Mouse (Mus musculus) liver, embryonic 12.5 days (tissue): ENCODE results near the gene Grm7. TPM values are rescaled to one million over a fixed set of nuclear protein-coding genes. Genes with fewer than 3 reads are reported as not detected.

Experiments
- ATAC-seq: fragments of 200-750 bp; cut with Nextera tagmentation; 2 replicates; pipeline ENCODE4 v1.8.0; 2017; ENCODE audit warnings: moderate number of reproducible peaks, mild to moderate bottlenecking, moderate library complexity
- H3K27ac ChIP-seq: fragments of 300-500 bp; sonication (generic); 2 replicates; pipeline ENCODE4 v1.5.1; 2016; ENCODE audit warnings: mild to moderate bottlenecking
- H3K27me3 ChIP-seq: fragments of 300-500 bp; sonication (generic); replicated peaks from 2 replicates; pipeline ENCODE4 v1.6.1; 2016; ENCODE audit warnings: mild to moderate bottlenecking, moderate library complexity
- H3K36me3 ChIP-seq: fragments of 300-500 bp; sonication (generic); 2 replicates; pipeline ENCODE4 v1.6.1; 2016; ENCODE audit warnings: mild to moderate bottlenecking, moderate library complexity
- H3K4me1 ChIP-seq: fragments of 300-500 bp; sonication (generic); 2 replicates; pipeline ENCODE4 v1.6.1; 2016
- H3K4me2 ChIP-seq: fragments of 300-500 bp; sonication (generic); 2 replicates; pipeline ENCODE4 v1.6.1; 2016; ENCODE audit warnings: mild to moderate bottlenecking, moderate library complexity
- H3K4me3 ChIP-seq: fragments of 300-500 bp; sonication (generic); 2 replicates; pipeline ENCODE4 v1.5.1; 2016; ENCODE audit warnings: mild to moderate bottlenecking, moderate library complexity
- H3K9ac ChIP-seq: fragments of 300-500 bp; sonication (generic); 2 replicates; pipeline ENCODE4 v1.6.1; 2016; ENCODE audit warnings: mild to moderate bottlenecking, moderate library complexity
- H3K9me3 ChIP-seq: fragments of 300-500 bp; sonication (generic); replicated peaks from 2 replicates; pipeline ENCODE4 v1.6.1; 2016; ENCODE audit warnings: mild to moderate bottlenecking, moderate library complexity
- WGBS: fragments of 180-500 bp; shearing (Covaris S2); methylation state at CpG from one replicate; pipeline ENCODE4 v1.1.7; 2016; ENCODE audit not compliant: insufficient replicate concordance; 5-methylcytosine and 5-hydroxymethylcytosine counted together
- polyA plus RNA-seq: library from polyadenylated mRNA; unstranded; fragments of >200 nt; fragmentation: Nextera tagmentation; extraction: Ambion mirVana; gene quantifications from 2 replicates; pipeline ENCODE4 v1.2.1, GENCODE M21; 2016

Grm7 gene
- polyA plus RNA-seq, 1 experiment from 2014 or later: 0.10 TPM

DNA sequence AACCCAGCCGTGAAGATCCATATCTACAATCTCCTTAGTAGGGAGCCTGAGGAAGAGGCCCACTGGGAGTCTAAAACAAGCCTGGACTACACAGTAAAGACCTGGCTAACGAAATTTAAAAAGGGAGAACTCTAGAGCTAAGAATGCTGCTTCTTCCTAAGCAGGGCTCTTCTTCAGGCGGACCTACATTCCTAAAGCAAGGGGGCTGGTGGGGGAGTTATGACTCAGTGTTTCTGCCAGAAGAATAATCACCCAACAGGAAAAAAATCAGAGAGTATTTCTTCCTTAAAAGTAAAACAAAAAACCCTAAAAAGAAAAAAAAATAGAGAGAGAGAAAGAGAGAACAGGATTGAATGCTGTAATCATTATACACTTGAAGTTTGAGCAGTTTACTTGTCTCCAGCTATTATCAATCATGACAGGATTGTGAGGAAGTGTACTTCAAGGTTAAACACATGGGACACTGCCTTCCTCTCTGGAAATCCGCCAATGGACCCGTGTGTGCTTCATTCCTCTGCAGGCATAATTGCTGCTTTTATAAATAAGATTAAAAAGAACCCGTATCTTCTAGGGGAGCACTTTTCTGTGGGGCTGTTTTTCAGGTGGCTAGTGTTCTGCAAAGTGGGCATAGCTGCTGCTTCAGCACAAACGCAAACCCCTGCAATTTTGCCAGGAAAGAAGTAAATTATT, 98.7 kb downstream of the Grm7 start:
- WGBS: 42% methylated on average over 7 of the region's 7 CpGs
- no peaks in the 10 kb centered on the region for H3K36me3 ChIP-seq
- ATAC-seq: no peak
- no peak overlapping the region for H3K27ac ChIP-seq
- H3K4me3 ChIP-seq: no peak overlapping the region
- no peaks in the 10 kb centered on the region for H3K27me3 ChIP-seq
- no peaks in the 10 kb centered on the region for H3K9me3 ChIP-seq
- no peaks in the 10 kb centered on the region for H3K4me1 ChIP-seq
- no peak overlapping the region for H3K4me2 ChIP-seq
- no peak overlapping the region for H3K9ac ChIP-seq

DNA sequence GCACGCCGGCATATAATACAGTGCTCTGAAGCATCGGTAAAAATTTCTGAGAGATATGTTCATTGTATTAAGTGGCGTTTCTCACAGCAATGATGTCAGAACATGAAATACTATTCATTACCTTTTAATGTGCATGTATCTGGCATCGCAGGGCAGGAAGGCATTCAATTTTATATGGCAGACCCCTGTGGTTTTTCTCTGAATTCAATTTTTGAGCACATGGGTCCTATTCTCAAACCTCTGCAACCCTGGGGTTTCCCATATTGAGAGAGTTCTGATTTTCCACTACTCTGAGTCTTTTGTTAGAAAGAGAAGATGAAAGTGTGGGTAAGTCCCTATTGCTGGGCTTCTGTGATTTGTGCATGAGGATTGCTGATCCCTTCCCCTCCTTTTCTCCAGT, 110.5 kb downstream of the Grm7 start:
- Histone ChIP-seq H3K4me2 (no peak overlapping the region), H3K36me3 (no peaks in the 10 kb centered on the region), H3K9ac (no peak overlapping the region), H3K9me3 (no peaks in the 10 kb centered on the region; the same call in 1 of the 2 replicates), H3K27ac (no peak overlapping the region), H3K4me1 (no peaks in the 10 kb centered on the region), H3K27me3 (no peaks in the 10 kb centered on the region), H3K4me3 (no peak overlapping the region)
- 75% methylated on average over 5 of the region's 5 CpGs for WGBS
- ATAC-seq: no peak

DNA sequence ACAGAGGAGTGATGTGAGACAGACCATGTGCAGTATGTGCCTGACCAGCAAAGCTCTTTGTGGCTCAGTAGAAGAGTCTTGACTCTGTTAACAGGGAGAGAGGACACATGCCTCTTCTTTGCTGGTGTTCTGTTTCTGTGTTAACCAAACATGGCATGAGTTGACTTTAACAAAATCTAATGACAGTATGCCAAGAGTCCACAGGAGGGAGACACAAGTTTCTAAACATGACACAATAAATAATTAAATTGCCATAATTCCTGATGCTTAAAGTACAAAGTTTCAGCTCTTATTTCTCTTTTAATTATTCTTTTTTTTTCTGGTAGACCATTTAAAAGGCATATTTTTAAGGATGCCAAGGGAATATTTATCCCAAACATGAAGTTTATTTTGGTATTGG, 124.2 kb downstream of the Grm7 start:
- Histone ChIP-seq H3K36me3 (no peaks in the 10 kb centered on the region), H3K4me1 (no peaks in the 10 kb centered on the region), H3K27me3 (no peaks in the 10 kb centered on the region), H3K27ac (no peak overlapping the region), H3K9me3 (no peaks in the 10 kb centered on the region), H3K9ac (no peak overlapping the region), H3K4me2 (no peak overlapping the region), H3K4me3 (no peak overlapping the region)
- ATAC-seq: no peak

DNA sequence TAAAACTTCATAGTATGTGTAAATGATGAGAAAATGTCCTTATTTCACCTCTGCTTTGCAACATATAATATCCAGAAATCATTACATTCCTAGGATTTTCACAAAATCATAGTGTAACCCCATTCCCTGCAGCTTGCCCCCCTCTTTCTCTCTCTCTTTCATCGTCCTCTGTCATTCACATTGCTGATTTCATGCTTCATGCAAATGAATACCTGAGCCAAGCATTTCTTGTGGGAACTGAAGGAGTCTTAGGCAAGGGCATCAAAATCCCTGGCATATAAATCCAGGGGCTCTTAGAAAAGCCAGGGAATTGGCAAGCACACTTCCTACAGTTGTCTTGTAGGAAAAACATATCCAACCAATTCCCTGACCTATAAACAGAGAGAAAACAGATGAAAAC, 127.3 kb downstream of the Grm7 start:
- no peak overlapping the region for H3K4me3 ChIP-seq
- H3K36me3 ChIP-seq: no peaks in the 10 kb centered on the region
- H3K27me3 ChIP-seq: no peaks in the 10 kb centered on the region
- ATAC-seq: no peak
- WGBS: 17% methylated on average over 1 of the region's 1 CpGs
- H3K27ac ChIP-seq: no peak overlapping the region
- H3K4me1 ChIP-seq: no peaks in the 10 kb centered on the region
- H3K9me3 ChIP-seq: no peaks in the 10 kb centered on the region
- no peak overlapping the region for H3K9ac ChIP-seq
- H3K4me2 ChIP-seq: no peak overlapping the region

DNA sequence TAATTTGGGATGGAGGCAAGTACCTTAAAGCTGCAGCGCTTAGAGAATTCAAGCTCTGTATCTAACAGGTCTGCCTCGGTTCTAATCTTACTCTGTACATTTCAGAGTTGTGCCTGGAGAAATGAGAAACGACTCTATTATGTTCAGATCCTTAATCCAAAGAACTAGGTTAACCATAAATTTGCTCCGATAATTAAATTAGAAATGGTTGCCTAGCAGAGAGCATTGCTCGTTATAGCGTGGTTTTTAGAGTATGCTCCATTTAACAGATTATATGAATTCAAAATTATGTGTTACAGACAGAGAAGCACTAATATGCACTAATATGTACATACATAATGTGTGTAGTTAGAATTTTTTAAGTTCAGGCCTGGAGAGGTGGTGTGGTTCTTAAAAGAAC, 130.7 kb downstream of the Grm7 start:
- H3K36me3 ChIP-seq: no peaks in the 10 kb centered on the region
- no peak for ATAC-seq
- no peak overlapping the region for H3K9ac ChIP-seq
- no peaks in the 10 kb centered on the region for H3K27me3 ChIP-seq
- no peak overlapping the region for H3K4me3 ChIP-seq
- H3K27ac ChIP-seq: no peak overlapping the region
- H3K4me1 ChIP-seq: no peaks in the 10 kb centered on the region
- H3K4me2 ChIP-seq: no peak overlapping the region
- WGBS: 77% methylated on average over 6 of the region's 6 CpGs
- no peaks in the 10 kb centered on the region for H3K9me3 ChIP-seq

DNA sequence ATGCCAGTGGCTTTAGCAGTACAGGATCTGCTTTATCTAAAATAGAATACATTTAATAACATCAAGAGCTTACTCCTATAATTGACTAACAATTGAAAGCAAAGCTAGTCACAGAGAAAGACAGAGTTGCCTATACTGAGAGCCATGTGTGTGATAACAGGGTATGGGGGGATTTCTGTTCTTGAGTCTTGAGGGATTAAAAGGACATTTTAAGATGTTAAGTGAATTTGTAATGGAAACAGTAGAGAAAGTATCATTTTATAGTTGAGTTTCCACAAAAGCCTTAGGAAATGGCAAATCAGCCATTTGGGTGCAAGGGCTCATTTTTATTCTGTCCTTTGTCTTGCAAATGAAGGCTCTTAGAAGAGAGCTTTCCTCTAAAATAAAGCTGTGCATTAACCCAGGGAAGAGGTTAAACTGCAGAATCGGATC, 140.1 kb downstream of the Grm7 start:
- Histone ChIP-seq H3K9ac (no peak overlapping the region), H3K4me1 (no peaks in the 10 kb centered on the region), H3K27me3 (no peaks in the 10 kb centered on the region), H3K4me2 (no peak overlapping the region), H3K27ac (no peak overlapping the region), H3K4me3 (no peak overlapping the region), H3K9me3 (no peaks in the 10 kb centered on the region), H3K36me3 (no peaks in the 10 kb centered on the region)
- 54% methylated on average over 1 of the region's 1 CpGs for WGBS
- ATAC-seq: no peak

DNA sequence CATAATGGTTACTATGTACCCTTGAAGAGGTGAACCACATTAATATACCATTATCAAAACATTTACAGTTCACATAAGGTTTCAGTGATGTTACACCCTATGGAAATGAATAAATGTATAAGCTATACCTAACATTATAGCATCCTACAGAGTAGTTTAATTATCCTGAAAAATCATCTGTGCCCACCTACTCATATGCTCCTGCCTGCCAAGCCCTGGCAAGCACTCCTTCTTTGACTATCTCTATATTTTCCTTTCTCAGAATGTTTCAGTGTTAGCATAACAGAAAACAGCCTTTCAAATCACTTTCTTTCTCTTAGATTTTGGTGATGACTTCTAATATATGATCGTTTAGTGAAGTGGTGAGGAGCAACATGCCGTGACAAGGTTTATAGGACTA, 147.3 kb downstream of the Grm7 start:
- H3K9ac ChIP-seq: no peak overlapping the region
- H3K36me3 ChIP-seq: no peaks in the 10 kb centered on the region
- no peak overlapping the region for H3K27ac ChIP-seq
- no peaks in the 10 kb centered on the region for H3K4me1 ChIP-seq
- no peak overlapping the region for H3K4me2 ChIP-seq
- ATAC-seq: no peak
- no peak overlapping the region for H3K4me3 ChIP-seq
- H3K27me3 ChIP-seq: no peaks in the 10 kb centered on the region
- 69% methylated on average over 2 of the region's 2 CpGs for WGBS
- no peaks in the 10 kb centered on the region for H3K9me3 ChIP-seq

DNA sequence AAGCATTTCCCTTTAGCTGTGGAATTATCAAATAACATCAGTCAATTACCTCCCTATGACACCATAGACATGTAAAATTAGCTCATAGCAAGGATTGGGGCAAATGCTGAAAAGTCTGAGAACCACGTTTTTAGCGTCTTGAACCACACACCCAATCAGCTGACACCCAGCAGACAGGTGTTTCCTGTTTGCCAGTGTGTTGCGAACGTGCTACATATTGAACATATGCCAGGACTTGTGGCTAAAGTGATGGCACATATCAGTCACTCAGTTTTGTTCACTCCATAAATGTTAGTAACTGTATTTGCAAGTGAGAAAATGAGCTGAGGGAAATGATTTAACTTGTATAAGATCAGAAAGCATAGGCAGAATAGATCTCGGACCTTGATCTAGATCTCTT, 162.1 kb downstream of the Grm7 start:
- no peak overlapping the region for H3K4me2 ChIP-seq
- H3K27ac ChIP-seq: no peak overlapping the region
- no peak overlapping the region for H3K4me3 ChIP-seq
- no peak for ATAC-seq
- no peaks in the 10 kb centered on the region for H3K4me1 ChIP-seq
- no peak overlapping the region for H3K9ac ChIP-seq
- H3K36me3 ChIP-seq: no peaks in the 10 kb centered on the region
- H3K27me3 ChIP-seq: no peaks in the 10 kb centered on the region
- 44% methylated on average over 5 of the region's 5 CpGs for WGBS
- no peaks in the 10 kb centered on the region for H3K9me3 ChIP-seq

DNA sequence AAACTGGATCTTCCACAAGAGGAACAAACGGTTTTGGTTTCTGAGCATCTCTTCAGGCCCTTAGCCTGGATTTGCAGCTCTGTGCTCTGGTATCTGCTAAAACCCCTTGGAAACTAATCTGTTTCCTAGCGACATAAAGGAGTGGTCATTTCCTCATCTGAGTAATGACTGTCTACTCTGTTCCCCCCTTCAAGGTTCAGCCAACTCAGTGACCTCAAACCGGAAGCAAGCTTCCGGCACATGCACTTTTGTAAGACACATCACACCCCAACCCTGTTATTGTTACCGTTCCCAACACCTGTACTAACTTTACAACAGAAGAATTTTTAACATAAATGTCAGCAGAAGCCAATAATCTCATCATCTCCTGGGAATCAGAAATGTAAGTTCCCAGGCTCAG, 166.8 kb downstream of the Grm7 start:
- Histone ChIP-seq H3K4me1 (no peaks in the 10 kb centered on the region), H3K27me3 (no peaks in the 10 kb centered on the region), H3K36me3 (no peaks in the 10 kb centered on the region), H3K4me2 (no peak overlapping the region), H3K4me3 (no peak overlapping the region), H3K9me3 (no peaks in the 10 kb centered on the region), H3K27ac (no peak overlapping the region), H3K9ac (no peak overlapping the region)
- no peak for ATAC-seq
- 55% methylated on average over 5 of the region's 5 CpGs for WGBS

DNA sequence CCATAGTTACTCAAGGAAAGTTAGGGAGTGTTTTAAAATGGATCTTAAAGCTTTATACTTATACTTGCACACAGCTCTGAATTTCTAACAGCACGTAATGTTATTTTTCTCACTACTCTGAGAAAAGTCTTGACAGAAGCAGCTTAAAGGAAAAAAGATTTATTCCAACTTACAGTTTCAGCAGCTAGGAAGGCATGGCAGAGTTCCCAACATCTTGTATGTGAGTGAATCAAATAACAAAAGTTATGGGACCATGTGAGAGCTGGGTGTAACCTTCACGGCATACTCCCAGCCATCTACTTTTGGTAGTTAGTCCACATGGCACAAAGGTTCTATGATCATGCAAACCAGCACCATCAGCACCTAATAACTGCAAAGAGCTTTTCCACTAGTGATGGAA, 172.9 kb downstream of the Grm7 start:
- Histone ChIP-seq H3K27ac (no peak overlapping the region), H3K4me1 (no peaks in the 10 kb centered on the region), H3K9me3 (no peaks in the 10 kb centered on the region), H3K9ac (no peak overlapping the region), H3K36me3 (no peaks in the 10 kb centered on the region), H3K4me3 (no peak overlapping the region), H3K4me2 (no peak overlapping the region), H3K27me3 (no peaks in the 10 kb centered on the region)
- 87% methylated on average over 2 of the region's 2 CpGs for WGBS
- ATAC-seq: no peak

DNA sequence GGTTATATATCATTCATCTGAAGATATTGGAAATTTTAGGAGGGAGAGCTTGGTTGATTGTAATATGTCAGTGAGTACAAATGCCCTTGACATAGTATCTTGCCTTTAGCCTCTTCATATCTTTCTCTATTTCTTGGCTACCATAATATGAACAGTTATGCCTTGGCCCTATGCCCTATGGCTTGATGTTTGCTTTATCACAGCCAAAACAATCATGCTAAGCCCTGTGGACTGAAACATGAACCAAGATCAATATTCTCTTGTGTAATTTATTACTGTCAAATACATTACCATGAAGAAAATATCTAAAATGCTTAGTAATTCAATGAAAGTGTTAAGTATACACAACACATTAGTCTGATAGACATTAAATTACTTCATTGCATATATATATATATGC, 222.9 kb downstream of the Grm7 start:
- H3K4me1 ChIP-seq: no peaks in the 10 kb centered on the region
- no peak overlapping the region for H3K9ac ChIP-seq
- no peaks in the 10 kb centered on the region for H3K27me3 ChIP-seq
- no peak overlapping the region for H3K27ac ChIP-seq
- no peak overlapping the region for H3K4me3 ChIP-seq
- no peaks in the 10 kb centered on the region for H3K36me3 ChIP-seq
- ATAC-seq: no peak
- H3K9me3 ChIP-seq: no peaks in the 10 kb centered on the region
- no peak overlapping the region for H3K4me2 ChIP-seq

DNA sequence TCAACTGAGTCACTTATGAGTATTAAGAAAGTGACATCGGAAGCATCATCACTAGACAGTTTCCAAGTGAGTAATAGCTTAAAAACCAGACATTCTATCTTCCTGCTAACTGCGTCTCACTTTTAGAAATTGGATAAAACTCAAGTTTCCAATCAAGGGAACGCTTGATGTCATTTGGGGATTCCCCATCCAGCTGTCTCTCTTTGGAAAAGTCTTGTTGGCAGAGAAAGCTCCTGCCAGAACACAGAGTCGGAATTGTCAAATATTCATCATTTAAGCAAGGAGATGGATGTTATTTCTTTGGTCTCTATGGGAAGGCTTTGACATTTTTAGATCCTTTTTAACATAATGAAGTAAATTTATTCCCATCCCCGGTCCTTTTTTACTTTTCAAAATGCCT, 336.6 kb downstream of the Grm7 start:
- Histone ChIP-seq H3K4me2 (no peak overlapping the region), H3K27ac (no peak overlapping the region), H3K27me3 (no peaks in the 10 kb centered on the region), H3K4me1 (no peaks in the 10 kb centered on the region), H3K9ac (no peak overlapping the region), H3K9me3 (no peaks in the 10 kb centered on the region), H3K4me3 (no peak overlapping the region), H3K36me3 (no peaks in the 10 kb centered on the region)
- no peak for ATAC-seq
- 59% methylated on average over 5 of the region's 5 CpGs for WGBS

DNA sequence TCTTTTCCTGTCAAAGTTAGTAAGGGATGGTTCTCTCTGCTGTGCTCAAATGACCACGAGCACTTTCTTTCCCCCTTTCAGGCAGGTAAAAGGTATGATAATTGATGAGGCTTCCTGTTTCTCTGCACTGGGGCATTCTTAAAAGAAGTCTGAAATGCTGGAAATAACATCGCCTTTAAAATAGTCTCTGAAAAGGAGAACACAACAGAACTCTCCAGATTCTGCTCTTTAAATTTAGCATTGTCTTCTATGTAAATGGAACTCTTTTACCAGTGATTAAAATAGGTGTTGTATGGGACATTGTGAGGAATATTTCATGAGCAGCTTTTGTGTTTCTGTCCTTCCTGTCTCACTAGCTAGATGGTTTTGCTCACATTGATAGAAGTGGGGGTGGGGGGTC, 393.7 kb downstream of the Grm7 start:
- Histone ChIP-seq H3K36me3 (no peaks in the 10 kb centered on the region), H3K9me3 (no peaks in the 10 kb centered on the region), H3K27me3 (no peaks in the 10 kb centered on the region), H3K27ac (no peak overlapping the region), H3K9ac (no peak overlapping the region), H3K4me2 (no peak overlapping the region), H3K4me3 (no peak overlapping the region), H3K4me1 (no peaks in the 10 kb centered on the region)
- no peak for ATAC-seq
- 34% methylated on average over 2 of the region's 2 CpGs for WGBS
